Mouse (Mus musculus) embryo, embryonic 10.5 days (tissue): ENCODE results near the gene E2f3.

Source experiments
- DNase-seq: peaks from one replicate; pipeline ENCODE4 v3.0.0-alpha.2; 2015; ENCODE audit warnings: low spot score

The E2f3 gene

GRCm38 (mm10) chr13:29919841-29920240, 66.0 kb downstream of the E2f3 start:
- no peak for DNase-seq

GRCm38 (mm10) chr13:29916561-29916960, 69.3 kb downstream of the E2f3 start:
- DNase-seq: no peak

- DNase-seq: peak; percentile 50
These were observed 72.3 kb downstream of the E2f3 start for GRCm38 (mm10) chr13:29913606-29914005.

- peak; percentile 54 for DNase-seq
These were observed 72.8 kb downstream of the E2f3 start for GRCm38 (mm10) chr13:29913061-29913460.

- DNase-seq: no peak
These were observed 73.6 kb downstream of the E2f3 start for GRCm38 (mm10) chr13:29912251-29912650.

GRCm38 (mm10) chr13:29911141-29911540, 74.7 kb downstream of the E2f3 start:
- no peak for DNase-seq

- DNase-seq: no peak
These were observed 77.4 kb downstream of the E2f3 start for GRCm38 (mm10) chr13:29908431-29908830.

GRCm38 (mm10) chr13:29907995-29908394, 77.9 kb downstream of the E2f3 start:
- DNase-seq: no peak

- DNase-seq: no peak
These were observed 79.1 kb downstream of the E2f3 start for GRCm38 (mm10) chr13:29906734-29907133.

GRCm38 (mm10) chr13:29903341-29903740, 82.5 kb downstream of the E2f3 start:
- no peak for DNase-seq

- no peak for DNase-seq
These were observed 83.2 kb downstream of the E2f3 start for GRCm38 (mm10) chr13:29902676-29903075.

- DNase-seq: no peak
These were observed 84.2 kb downstream of the E2f3 start for GRCm38 (mm10) chr13:29901641-29902040.

GRCm38 (mm10) chr13:29866780-29867179, 119.1 kb downstream of the E2f3 start:
- no peak for DNase-seq

GRCm38 (mm10) chr13:29864331-29864730, 121.5 kb downstream of the E2f3 start:
- peak; percentile 42 for DNase-seq

GRCm38 (mm10) chr13:29860087-29860486, 125.8 kb downstream of the E2f3 start:
- DNase-seq: no peak

GRCm38 (mm10) chr13:29857436-29857835, 128.4 kb downstream of the E2f3 start:
- DNase-seq: peak; percentile 78
